Mouse (Mus musculus): ENCODE data around the gene 1500009L16Rik. TPM values are rescaled to one million over a fixed set of nuclear protein-coding genes. Genes with fewer than 3 reads are reported as not detected.

Gene 1500009L16Rik
- total and polyA plus RNA-seq, 2 experiments: not detected

DNA sequence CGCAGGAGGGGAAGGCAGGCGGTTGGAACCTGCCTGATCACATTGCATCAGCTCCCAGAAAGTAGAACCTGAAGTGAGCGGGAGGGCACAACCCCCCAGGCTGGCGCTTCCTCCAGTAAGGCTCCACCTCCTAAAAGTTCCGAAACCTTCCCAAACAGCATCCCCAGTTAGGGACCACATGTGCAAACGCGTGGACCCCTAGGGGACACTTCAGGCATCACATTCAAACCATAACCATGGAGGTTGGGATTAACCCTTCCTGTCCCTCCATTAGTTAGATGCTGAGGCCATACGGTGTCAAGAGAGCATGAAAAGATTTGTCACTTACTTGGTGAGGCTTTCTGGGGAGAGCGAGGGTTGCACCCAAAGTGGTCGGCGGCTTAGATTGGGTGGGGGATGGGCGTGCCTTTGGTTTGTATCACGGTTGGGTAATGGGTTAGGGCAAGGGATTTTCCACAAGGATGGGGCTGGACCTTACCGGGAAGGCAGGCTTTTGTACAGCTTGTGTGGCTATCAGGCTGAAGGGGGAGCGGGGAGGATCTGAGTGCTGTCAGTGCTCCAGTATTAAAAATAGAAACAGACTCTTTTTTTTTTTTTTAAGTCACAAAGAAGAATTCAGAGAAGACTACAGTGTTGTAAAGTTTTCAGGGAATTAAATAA lies 16.5 kb downstream of the 1500009L16Rik start:
- no peak overlapping the region for H3K9ac ChIP-seq (ENCODE audit: low read depth, low read length)
- H3K4me3 ChIP-seq (ENCODE audit: insufficient read depth, low read depth, low read length): no peak overlapping the region
- TF ChIP-seq POLR2A (IDR thresholded peaks at IDR 0.05; ENCODE audit: extremely low read depth, insufficient read depth, low read length): no peak
- WGBS: 80% methylated on average over 15 of the region's 15 CpGs
- no peak for DNase-seq (ENCODE audit: extremely low read depth, low read depth, low spot score)
- no peak overlapping the region for H3K27ac ChIP-seq (replicated peaks; ENCODE audit: insufficient read depth, low read depth, low read length)
- no peaks in the 10 kb centered on the region for H3K79me2 ChIP-seq (ENCODE audit: control insufficient read depth, insufficient read depth, low read length)
- no peaks in the 10 kb centered on the region for H3K4me1 ChIP-seq (ENCODE audit: control insufficient read depth, insufficient read depth, low read length)
- H3K27me3 ChIP-seq (ENCODE audit: control insufficient read depth, insufficient read depth, low read length): no peaks in the 10 kb centered on the region
- H3K36me3 ChIP-seq (ENCODE audit: control insufficient read depth, insufficient read depth, low read length): no peaks in the 10 kb centered on the region

DNA sequence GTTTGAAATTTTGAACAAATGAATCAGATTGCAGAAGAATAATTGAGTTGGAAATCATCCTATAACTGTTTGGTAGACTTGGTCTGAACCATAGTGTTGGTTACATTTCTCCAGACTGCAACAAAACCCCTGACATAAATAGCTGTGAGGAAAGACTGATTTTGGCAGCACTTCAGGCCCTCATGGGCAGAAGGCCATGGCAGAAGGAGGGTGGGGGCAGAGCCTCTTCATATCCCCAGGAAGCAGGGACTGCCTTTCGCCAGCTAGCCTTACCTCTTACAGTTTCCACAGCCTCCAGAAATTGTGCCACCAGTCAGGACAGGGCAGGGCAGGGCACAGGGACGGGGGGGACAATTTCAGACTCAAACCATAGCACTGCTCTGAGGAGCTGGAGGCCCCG lies 22.0 kb downstream of the 1500009L16Rik start:
- no peak overlapping the region for H3K9ac ChIP-seq (ENCODE audit: low read depth, low read length)
- H3K36me3 ChIP-seq (ENCODE audit: control insufficient read depth, insufficient read depth, low read length): no peaks in the 10 kb centered on the region
- H3K27me3 ChIP-seq (ENCODE audit: control insufficient read depth, insufficient read depth, low read length): no peaks in the 10 kb centered on the region
- H3K4me1 ChIP-seq (ENCODE audit: control insufficient read depth, insufficient read depth, low read length): no peaks in the 10 kb centered on the region
- no peaks in the 10 kb centered on the region for H3K79me2 ChIP-seq (ENCODE audit: control insufficient read depth, insufficient read depth, low read length)
- H3K27ac ChIP-seq (replicated peaks; ENCODE audit: insufficient read depth, low read depth, low read length): no peak overlapping the region
- WGBS: 77% methylated on average over 3 of the region's 3 CpGs
- no peak for DNase-seq (ENCODE audit: extremely low read depth, low read depth, low spot score)
- H3K4me3 ChIP-seq (ENCODE audit: insufficient read depth, low read depth, low read length): no peak overlapping the region
- no peak for TF ChIP-seq POLR2A (IDR thresholded peaks at IDR 0.05; ENCODE audit: extremely low read depth, insufficient read depth, low read length)

DNA sequence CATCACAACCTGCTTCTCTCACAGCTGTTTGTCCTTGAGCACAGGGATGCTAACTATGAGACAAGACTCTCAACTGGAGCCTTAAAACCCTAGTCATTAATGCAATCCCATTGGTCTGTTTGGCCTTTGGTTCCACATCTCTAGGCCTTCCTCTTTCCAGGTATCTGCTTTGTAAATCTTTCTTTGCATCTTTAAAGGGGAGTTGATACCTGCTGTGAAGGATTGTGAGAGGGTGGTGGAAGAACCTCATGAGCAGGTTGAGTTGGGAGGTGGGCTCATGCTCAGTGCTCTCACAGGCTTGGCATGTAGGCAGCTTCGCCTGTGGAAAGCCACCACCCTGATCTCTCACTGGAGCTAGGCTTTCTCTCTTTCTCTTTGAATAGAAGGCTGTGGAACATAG lies 30.4 kb downstream of the 1500009L16Rik start:
- no peak overlapping the region for H3K27ac ChIP-seq (replicated peaks; ENCODE audit: insufficient read depth, low read depth, low read length)
- no peak overlapping the region for H3K9ac ChIP-seq (ENCODE audit: low read depth, low read length)
- no peak for TF ChIP-seq CTCF (IDR thresholded peaks at IDR 0.05; ENCODE audit: low read depth, low read length)
- TF ChIP-seq POLR2A (IDR thresholded peaks at IDR 0.05; ENCODE audit: extremely low read depth, insufficient read depth, low read length): no peak
- H3K4me3 ChIP-seq (ENCODE audit: insufficient read depth, low read depth, low read length): no peak overlapping the region
- H3K27me3 ChIP-seq (ENCODE audit: control insufficient read depth, insufficient read depth, low read length): no peaks in the 10 kb centered on the region
- H3K4me1 ChIP-seq (ENCODE audit: control insufficient read depth, insufficient read depth, low read length): no peaks in the 10 kb centered on the region
- no peak for DNase-seq (ENCODE audit: extremely low read depth, low read depth, low spot score)
- no peaks in the 10 kb centered on the region for H3K36me3 ChIP-seq (ENCODE audit: control insufficient read depth, insufficient read depth, low read length)
- 94% methylated on average over 1 of the region's 1 CpGs for WGBS
- no peaks in the 10 kb centered on the region for H3K79me2 ChIP-seq (ENCODE audit: control insufficient read depth, insufficient read depth, low read length)

DNA sequence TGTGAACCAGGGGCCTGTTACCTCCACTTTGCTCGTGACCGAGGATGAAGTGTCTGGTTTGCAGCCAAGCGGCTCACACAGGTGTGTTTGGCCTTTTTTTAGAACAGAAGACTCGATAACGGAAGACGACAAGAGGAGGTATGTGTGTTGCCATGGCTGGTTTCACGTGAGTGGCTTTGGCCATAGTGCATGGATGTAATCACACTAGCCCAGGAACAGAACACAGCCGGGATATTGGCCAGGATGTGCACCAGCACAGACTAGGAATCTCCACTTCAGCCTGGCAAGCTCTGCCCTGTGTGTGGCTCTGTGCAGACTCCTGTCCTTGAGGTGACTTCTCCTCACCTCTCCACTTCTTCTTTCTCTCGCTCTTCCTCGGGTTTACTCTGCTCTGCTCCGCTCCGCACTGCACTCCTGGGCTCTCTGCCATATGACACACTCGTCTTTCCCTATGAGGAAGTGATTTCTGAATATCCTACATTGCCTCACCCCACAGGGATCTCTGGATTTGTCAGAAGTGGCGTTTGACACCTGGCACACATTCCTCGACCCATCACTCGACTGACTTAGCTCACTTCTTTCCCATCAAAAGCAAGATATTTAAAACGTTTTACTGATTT lies 34.8 kb downstream of the 1500009L16Rik start:
- H3K4me1 ChIP-seq (ENCODE audit: control insufficient read depth, insufficient read depth, low read length): no peaks in the 10 kb centered on the region
- H3K79me2 ChIP-seq (ENCODE audit: control insufficient read depth, insufficient read depth, low read length): no peaks in the 10 kb centered on the region
- no peak for DNase-seq (ENCODE audit: extremely low read depth, low read depth, low spot score)
- no peaks in the 10 kb centered on the region for H3K36me3 ChIP-seq (ENCODE audit: control insufficient read depth, insufficient read depth, low read length)
- no peak overlapping the region for H3K9ac ChIP-seq (ENCODE audit: low read depth, low read length)
- H3K4me3 ChIP-seq (ENCODE audit: insufficient read depth, low read depth, low read length): no peak overlapping the region
- no peak overlapping the region for H3K27ac ChIP-seq (replicated peaks; ENCODE audit: insufficient read depth, low read depth, low read length)
- TF ChIP-seq POLR2A (IDR thresholded peaks at IDR 0.05; ENCODE audit: extremely low read depth, insufficient read depth, low read length) (no peak), CTCF (IDR thresholded peaks at IDR 0.05; ENCODE audit: low read depth, low read length) (no peak)
- no peaks in the 10 kb centered on the region for H3K27me3 ChIP-seq (ENCODE audit: control insufficient read depth, insufficient read depth, low read length)
- 81% methylated on average over 17 of the region's 17 CpGs for WGBS

DNA sequence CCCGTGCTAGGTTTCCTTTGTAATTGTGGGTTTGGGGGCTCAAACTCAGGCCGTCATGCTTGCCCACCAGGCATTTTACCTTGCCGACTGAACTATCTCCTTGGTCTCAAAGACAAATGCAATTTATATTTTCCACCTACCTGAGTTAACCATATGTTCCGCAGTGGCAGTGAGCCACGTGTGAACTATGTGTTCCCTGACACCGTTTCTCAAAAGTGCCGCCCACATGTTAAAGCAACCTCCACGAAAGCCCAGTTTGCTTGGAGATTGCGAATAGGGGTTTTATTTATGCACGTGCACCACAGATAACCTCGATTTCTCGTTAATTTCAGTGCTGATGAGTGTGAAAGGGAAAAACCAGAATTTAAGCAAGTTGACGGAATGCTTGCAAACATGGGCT lies 36.1 kb downstream of the 1500009L16Rik start:
- TF ChIP-seq POLR2A (IDR thresholded peaks at IDR 0.05; ENCODE audit: extremely low read depth, insufficient read depth, low read length) (no peak), CTCF (IDR thresholded peaks at IDR 0.05; ENCODE audit: low read depth, low read length) (no peak)
- 87% methylated on average over 13 of the region's 13 CpGs for WGBS
- H3K4me1 ChIP-seq (ENCODE audit: control insufficient read depth, insufficient read depth, low read length): no peaks in the 10 kb centered on the region

DNA sequence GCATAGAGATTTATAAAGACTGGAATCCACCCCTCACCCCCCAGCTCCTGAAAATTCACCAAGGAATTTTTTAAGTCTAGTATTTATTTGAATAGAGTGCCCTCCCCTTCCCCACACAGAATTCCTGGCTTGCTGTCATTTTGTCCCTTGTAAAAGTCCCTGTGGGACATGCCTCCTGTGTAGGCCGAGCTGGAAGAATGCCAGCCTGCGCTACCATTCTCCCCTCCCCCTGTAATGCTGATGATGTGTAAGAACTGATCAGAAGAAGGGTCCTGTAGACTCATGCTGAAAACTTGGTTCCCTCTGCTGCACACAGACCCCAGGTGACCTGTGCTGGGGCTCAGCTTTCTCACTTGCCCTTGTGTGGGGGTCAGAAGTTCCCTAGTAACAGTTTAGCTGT lies 37.9 kb downstream of the 1500009L16Rik start:
- Histone ChIP-seq H3K36me3 (ENCODE audit: control insufficient read depth, insufficient read depth, low read length) (no peaks in the 10 kb centered on the region), H3K27ac (replicated peaks; ENCODE audit: insufficient read depth, low read depth, low read length) (no peak overlapping the region), H3K9ac (ENCODE audit: low read depth, low read length) (no peak overlapping the region), H3K79me2 (ENCODE audit: control insufficient read depth, insufficient read depth, low read length) (no peaks in the 10 kb centered on the region), H3K4me3 (ENCODE audit: insufficient read depth, low read depth, low read length) (no peak overlapping the region), H3K27me3 (ENCODE audit: control insufficient read depth, insufficient read depth, low read length) (no peaks in the 10 kb centered on the region), H3K4me1 (ENCODE audit: control insufficient read depth, insufficient read depth, low read length) (no peaks in the 10 kb centered on the region)
- no peak for TF ChIP-seq CTCF (IDR thresholded peaks at IDR 0.05; ENCODE audit: low read depth, low read length)
- TF ChIP-seq POLR2A (IDR thresholded peaks at IDR 0.05; ENCODE audit: extremely low read depth, insufficient read depth, low read length): no peak
- DNase-seq (ENCODE audit: extremely low read depth, low read depth, low spot score): no peak
- 72% methylated on average over 2 of the region's 2 CpGs for WGBS

More for the DNA sequence above, 36.1 kb downstream of the 1500009L16Rik start:
- Histone ChIP-seq H3K9ac (ENCODE audit: low read depth, low read length) (no peak overlapping the region), H3K27ac (replicated peaks; ENCODE audit: insufficient read depth, low read depth, low read length) (no peak overlapping the region), H3K79me2 (ENCODE audit: control insufficient read depth, insufficient read depth, low read length) (no peaks in the 10 kb centered on the region), H3K4me3 (ENCODE audit: insufficient read depth, low read depth, low read length) (no peak overlapping the region), H3K36me3 (ENCODE audit: control insufficient read depth, insufficient read depth, low read length) (no peaks in the 10 kb centered on the region), H3K27me3 (ENCODE audit: control insufficient read depth, insufficient read depth, low read length) (no peaks in the 10 kb centered on the region)
- no peak for DNase-seq (ENCODE audit: extremely low read depth, low read depth, low spot score)
